Mouse (Mus musculus) frontal cortex, adult (tissue): ENCODE data around the gene Rtn2.

ENCODE experiments used
- ATAC-seq: cut with Nextera tagmentation; 2 replicates; pipeline ENCODE4 v1.9.2; 2017; ENCODE audit warnings: mild to moderate bottlenecking, moderate library complexity, mixed read lengths; ENCODE audit not compliant: low TSS enrichment

The Rtn2 gene

GRCm38 (mm10) chr7:19319458-19319857 is 37.0 kb downstream of the Rtn2 start:
- ATAC-seq: peak; percentile 27

- peak; percentile 94 for ATAC-seq
These were observed 37.5 kb downstream of the Rtn2 start for GRCm38 (mm10) chr7:19319906-19320305.

GRCm38 (mm10) chr7:19320637-19321036 is 38.2 kb downstream of the Rtn2 start:
- no peak for ATAC-seq

DNA sequence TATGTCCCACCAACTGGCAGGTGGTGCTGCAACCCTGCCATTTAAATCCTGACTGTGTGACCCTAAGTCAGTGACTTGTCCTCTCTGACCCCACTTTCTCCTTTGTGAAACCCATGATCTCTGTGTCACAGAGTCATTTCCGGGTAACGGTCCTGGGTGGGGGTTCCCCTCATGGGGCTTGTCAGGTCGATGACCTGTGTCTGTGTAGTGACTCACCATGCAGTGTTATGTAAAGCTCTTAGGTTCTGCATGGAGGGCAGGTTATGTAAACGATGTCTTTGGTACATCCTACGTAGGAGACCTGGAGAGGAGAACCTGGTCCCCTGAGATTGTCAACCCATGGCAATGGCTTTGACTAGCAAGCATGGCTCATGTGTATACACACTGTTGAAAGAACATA is 39.0 kb downstream of the Rtn2 start:
- ATAC-seq: no peak

DNA sequence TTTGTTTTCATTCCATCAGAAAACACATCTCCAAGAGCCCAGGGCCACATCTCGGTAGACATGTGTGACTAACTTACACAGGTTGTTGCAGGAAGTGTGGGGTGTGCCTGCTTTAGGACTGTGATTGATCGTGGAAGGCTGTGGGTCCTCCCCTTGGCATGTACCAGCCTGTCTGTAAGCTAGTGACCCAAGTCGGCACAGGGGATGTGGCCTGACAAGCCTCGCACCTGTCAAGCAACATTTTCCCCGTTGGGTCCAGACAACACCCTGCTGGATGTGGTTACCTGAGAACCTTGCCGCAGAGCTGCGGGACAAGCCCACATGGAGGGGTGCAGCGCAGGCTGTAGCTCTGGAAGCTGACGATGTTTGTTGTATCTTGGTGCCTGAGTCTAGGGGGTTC is 40.1 kb downstream of the Rtn2 start:
- no peak for ATAC-seq

DNA sequence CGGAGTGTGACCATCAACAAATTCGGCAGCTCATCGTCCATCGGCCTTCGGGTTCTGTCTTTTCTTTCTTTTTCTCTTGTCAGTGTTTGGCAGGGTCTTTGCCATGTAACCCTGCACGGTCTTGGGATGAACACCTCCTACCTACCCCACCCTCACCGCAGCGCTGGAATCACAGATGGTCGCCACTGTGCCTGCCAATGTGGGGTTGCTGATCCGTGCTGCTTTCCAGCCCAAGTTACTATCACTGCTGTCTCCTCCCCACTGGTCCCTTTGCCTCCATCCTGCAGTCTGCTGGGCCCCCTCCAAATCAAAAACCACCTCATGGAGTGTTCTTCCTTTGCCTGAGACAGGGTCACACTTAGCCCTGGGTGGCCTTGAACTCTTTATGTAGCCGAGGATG is 41.8 kb downstream of the Rtn2 start:
- ATAC-seq: no peak

GRCm38 (mm10) chr7:19325262-19326199 is 43.1 kb downstream of the Rtn2 start:
- no peak for ATAC-seq

- ATAC-seq: peak; percentile 66
These were observed 43.9 kb downstream of the Rtn2 start for GRCm38 (mm10) chr7:19326359-19326758.

DNA sequence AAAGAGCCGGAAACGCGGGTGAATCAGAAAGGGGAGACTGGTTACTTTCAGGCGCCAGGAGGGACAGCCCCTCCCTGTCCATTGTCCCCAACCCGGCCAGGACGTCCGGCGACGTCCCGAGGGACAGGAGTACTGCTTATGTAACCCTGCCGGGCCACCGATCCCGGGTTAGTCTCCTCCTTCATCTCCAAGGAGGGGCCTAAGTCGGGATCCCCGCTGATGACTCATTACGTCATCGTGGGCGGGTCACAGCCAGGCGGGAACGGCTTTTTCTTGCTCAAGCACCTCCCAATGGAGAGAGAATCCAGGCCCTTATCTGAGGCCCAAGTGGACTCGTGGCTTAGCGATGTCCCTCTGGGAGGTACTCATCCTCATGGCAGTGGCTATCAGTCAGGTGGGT is 44.7 kb downstream of the Rtn2 start:
- peak; percentile 81 for ATAC-seq

GRCm38 (mm10) chr7:19327782-19328181 is 45.4 kb downstream of the Rtn2 start:
- no peak for ATAC-seq

DNA sequence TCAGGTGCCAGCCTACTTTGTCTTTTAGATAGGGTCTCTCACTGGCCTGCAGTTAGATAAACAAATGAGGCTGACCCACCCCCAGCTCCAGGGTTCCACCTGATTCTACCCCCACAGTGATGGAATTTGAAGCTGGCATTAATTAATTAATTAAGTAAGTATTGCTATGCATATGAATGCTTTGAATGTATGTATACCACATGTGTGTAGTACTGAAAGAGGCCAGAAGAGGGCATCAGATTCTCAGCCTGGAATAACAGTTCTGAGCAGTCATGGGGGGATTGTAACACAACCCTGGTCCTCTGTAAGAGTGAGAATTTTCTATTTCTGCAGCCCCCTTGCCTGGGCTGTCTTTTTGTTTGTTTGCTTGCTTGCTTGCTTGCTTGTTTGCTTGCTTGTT is 46.0 kb downstream of the Rtn2 start:
- no peak for ATAC-seq

DNA sequence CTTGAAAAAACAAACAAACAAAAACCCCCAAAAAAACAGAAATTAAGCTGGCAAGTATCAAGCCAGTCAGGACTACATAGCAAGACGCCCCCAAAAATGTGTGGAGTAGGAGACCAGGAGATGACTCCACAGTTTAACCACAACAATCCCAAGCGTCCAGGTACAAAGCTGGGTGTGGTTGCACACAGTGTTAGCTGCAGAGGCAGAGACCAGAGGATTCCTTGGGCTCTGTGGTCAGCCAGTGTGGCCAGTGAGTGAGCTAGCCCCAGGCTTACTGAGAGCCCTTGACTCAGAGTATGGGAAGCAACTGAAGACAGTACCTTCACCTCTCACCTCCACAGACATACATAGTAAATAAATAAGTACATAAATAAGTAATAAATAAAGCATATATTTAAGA is 49.5 kb downstream of the Rtn2 start:
- no peak for ATAC-seq

GRCm38 (mm10) chr7:19332709-19333352 is 50.4 kb downstream of the Rtn2 start:
- ATAC-seq: peak; percentile 77

DNA sequence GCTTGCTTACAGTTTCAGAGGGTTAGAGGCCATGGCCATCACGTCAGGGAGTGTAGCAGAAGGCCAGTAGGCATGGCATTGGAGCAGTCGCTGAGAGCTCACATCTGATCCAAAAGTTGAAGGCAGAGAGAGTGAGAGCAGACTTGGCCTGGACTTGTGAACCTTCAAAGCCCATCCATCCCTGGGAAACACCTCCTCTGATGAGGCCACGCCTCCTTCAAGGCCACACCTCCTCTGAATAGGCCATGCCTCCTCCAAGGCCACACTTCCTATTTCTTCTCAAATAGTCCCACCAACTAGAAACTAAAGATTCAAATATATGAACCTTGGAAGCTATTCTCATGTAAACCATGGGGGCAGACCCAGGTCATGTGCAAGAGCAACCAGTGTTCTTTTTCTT is 53.2 kb downstream of the Rtn2 start:
- no peak for ATAC-seq

- ATAC-seq: peak; percentile 32; the same call in 1 of the 2 replicates
These were observed 54.7 kb downstream of the Rtn2 start for GRCm38 (mm10) chr7:19337122-19337521.

GRCm38 (mm10) chr7:19338060-19338459 is 55.6 kb downstream of the Rtn2 start:
- ATAC-seq: no peak

DNA sequence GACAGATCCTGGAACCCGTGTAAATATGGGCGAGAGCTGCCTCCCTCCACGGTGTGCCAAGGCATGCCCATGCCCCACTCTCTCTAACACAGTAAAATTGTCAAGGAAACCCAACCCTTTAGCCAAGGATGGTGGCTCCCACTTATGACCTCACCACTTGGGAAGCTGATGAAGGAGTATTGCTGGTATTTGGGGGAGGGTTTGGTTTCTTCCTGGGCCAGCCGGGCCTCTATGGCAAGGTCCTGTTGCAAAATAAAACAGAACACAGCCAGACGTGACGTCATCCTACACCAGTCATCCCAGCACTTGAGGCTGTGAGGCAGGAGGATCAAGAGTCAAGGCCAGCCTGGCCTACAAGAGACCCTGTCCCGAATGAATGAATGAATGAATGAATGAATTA is 56.2 kb downstream of the Rtn2 start:
- no peak for ATAC-seq

DNA sequence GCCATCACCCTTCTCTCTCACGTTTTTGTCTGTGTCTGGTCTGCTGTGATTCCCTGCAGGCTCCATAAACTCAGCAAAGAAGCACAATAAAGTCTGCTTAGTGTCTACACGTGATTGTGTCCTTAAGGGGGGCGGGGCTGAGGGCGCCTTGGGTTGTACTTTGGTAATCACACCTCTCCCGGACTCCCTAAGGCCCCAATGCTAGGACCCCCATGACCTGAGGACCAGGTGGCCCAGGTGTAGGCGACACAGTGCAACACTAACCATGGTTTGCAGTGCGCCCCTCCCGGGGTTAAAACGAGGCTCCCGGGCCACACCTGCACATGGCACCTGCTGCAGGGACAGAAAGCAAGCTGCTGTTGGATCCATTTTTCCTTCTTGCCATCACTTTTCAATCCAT is 58.8 kb downstream of the Rtn2 start:
- ATAC-seq: no peak

- ATAC-seq: no peak
These were observed 59.5 kb downstream of the Rtn2 start for GRCm38 (mm10) chr7:19341761-19342409.

DNA sequence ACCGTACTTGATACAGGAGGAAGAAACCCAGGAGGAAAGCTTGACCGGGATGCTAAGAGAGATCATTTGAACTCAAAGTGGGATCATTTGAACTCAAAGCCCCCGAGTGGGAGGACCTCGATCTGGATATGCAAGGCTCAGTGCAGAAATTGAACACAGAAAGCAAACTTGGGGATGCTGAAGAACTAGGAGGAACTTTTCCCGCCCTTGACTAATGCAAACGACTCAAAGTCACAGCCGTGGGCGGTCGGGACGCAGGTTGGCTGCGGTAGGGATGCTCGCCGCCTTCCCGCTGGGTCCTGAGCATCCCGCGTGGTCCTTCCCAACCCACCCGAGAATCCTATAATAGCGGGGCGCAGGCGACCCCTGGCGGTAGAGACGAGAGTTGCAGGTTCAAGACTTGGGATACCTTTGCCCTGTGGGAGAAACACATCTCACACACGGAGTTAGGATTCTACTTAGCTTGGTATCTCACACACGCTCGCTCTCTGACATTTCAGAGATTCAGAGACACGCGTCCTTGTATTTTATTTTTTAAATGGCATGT is 60.1 kb downstream of the Rtn2 start:
- peak; percentile 22 for ATAC-seq

GRCm38 (mm10) chr7:19343210-19343808 is 60.9 kb downstream of the Rtn2 start:
- no peak for ATAC-seq
